24 mouse cellular contexts compared by ENCODE assay signal in the genomic region with DNA sequence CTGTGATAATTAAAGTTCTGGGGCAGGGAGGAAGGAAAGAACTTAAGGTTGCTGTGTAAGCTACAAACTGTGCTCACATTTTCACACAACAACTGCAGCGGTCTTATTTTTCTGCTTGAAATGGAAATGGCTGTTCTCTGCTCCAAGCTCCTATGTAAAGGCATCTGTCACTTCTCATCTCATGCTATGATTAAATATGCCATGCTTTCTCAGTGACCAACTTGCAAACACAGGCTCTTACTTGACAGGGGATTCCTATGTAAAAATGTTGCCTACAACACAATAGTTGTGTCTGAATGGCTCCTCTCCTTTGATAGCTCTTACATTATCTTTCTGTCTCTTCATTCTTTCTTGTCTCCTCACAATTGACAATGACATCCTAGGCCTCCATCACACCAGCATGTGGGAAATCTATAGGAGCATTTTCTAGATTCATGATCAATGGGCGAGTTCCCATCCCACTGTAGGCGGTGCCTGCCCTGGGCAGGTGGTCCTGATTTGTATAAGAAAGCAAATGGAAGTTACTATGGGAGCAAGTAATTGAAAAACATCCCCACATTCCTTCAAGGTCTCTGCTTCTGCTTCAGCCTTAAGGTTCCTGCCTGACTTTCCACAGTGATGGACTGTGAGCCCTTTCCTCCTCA. TPM values are rescaled to one million over a fixed set of nuclear protein-coding genes. Genes with fewer than 3 reads are reported as not detected.
A peak's percentile ranks its signal among the peaks of the same experiment; 100 is the strongest.
DNase-seq lines count a peak whose midpoint lies in the region; ATAC-seq and TF ChIP-seq lines count a peak whose summit lies in the region.
"Had no signal": no experiment of that assay in that cellular context is flagged by ENCODE, and none has a peak within 500 bp of the region (broad histone marks: within the 10 kb centered on the region; RNA-seq: fewer than 3 reads in every experiment).

No protein-coding gene starts in this region.

- 20% methylated on average over 3 of the region's 3 CpGs for WGBS in midbrain, embryonic 11.5 days
- 27% methylated on average over 3 of the region's 3 CpGs for WGBS in midbrain, embryonic 15.5 days
- WGBS in liver, embryonic 11.5 days = 50% methylated on average over 3 of the region's 3 CpGs

- H3K9ac ChIP-seq in ES-E14 (ENCODE audit: insufficient read depth, low read depth, low read length, poor library complexity, severe bottlenecking) = no peak overlapping the region
- no peak overlapping the region for H3K9ac ChIP-seq in midbrain, embryonic 11.5 days (ENCODE audit: low read length)
- H3K9ac ChIP-seq in midbrain, embryonic 15.5 days = no peak overlapping the region
- no peak overlapping the region for H3K9ac ChIP-seq in liver, embryonic 11.5 days (ENCODE audit: low read depth, low read length)
- H3K9ac ChIP-seq: embryonic facial prominence, embryonic 13.5 days; forebrain, embryonic 12.5 days; heart, embryonic 12.5 days; hindbrain, embryonic 14.5 days; intestine, embryonic 15.5 days had no signal

- peaks cover 0 to 2% of the 10 kb centered on the region in 2 experiments; a peak in 1 of 4 replicates for H3K4me1 ChIP-seq in ES-E14 (ENCODE audit: control insufficient read depth in 2 of 2, insufficient read depth in 2 of 2, low read length in 2 of 2, poor library complexity in 1 of 2)
- H3K4me1 ChIP-seq in midbrain, embryonic 11.5 days (ENCODE audit: control insufficient read depth, insufficient read depth, low read length) = 0 out of 2 replicates have a peak, but pooled peaks cover 4% of the 10 kb centered on the region
- peaks cover 6% of the 10 kb centered on the region; the same call in 1 of the 2 replicates for H3K4me1 ChIP-seq in midbrain, embryonic 15.5 days
- H3K4me1 ChIP-seq in liver, embryonic 11.5 days (replicated peaks; ENCODE audit: control insufficient read depth, insufficient read depth, low read length) = no peaks in the 10 kb centered on the region
- H3K4me1 ChIP-seq: embryonic facial prominence, embryonic 13.5 days; heart, embryonic 12.5 days; intestine, embryonic 15.5 days had no signal

- no peaks in the 10 kb centered on the region for H3K9me3 ChIP-seq in ES-E14 (ENCODE audit: control insufficient read depth, insufficient read depth, low read depth, low read length)
- H3K9me3 ChIP-seq in midbrain, embryonic 11.5 days (ENCODE audit: control insufficient read depth, low read length) = no peaks in the 10 kb centered on the region
- H3K9me3 ChIP-seq in midbrain, embryonic 15.5 days = no peaks in the 10 kb centered on the region
- H3K9me3 ChIP-seq in liver, embryonic 11.5 days (ENCODE audit: control insufficient read depth, low read length) = no peaks in the 10 kb centered on the region
- H3K9me3 ChIP-seq: embryonic facial prominence, embryonic 13.5 days; forebrain, embryonic 12.5 days; heart, embryonic 12.5 days; intestine, embryonic 15.5 days had no signal

- H3K36me3 ChIP-seq in ES-E14 (ENCODE audit: control insufficient read depth, insufficient read depth, low read length, poor library complexity, severe bottlenecking) = no peaks in the 10 kb centered on the region
- no peaks in the 10 kb centered on the region for H3K36me3 ChIP-seq in midbrain, embryonic 11.5 days (ENCODE audit: control insufficient read depth, insufficient read depth, low read length)
- H3K36me3 ChIP-seq in midbrain, embryonic 15.5 days (replicated peaks) = no peaks in the 10 kb centered on the region
- H3K36me3 ChIP-seq in liver, embryonic 11.5 days (ENCODE audit: control insufficient read depth, insufficient read depth, low read length) = no peaks in the 10 kb centered on the region
- H3K36me3 ChIP-seq: embryonic facial prominence, embryonic 13.5 days; forebrain, embryonic 12.5 days; heart, embryonic 12.5 days; intestine, embryonic 15.5 days had no signal

- peak overlapping the region; percentile 10; the same call in 1 of the 2 replicates for H3K27ac ChIP-seq in layer of hippocampus, adult 2 months
- no peak overlapping the region for H3K27ac ChIP-seq in ES-E14 (ENCODE audit: insufficient read depth, low read depth, low read length, poor library complexity, severe bottlenecking)
- no peak overlapping the region for H3K27ac ChIP-seq in midbrain, embryonic 11.5 days (ENCODE audit: low read depth, low read length)
- H3K27ac ChIP-seq in midbrain, embryonic 15.5 days = no peak overlapping the region
- H3K27ac ChIP-seq in liver, embryonic 11.5 days (ENCODE audit: low read depth, low read length) = no peak overlapping the region
- H3K27ac ChIP-seq: embryonic facial prominence, embryonic 13.5 days; forebrain, embryonic 12.5 days; hindbrain, embryonic 14.5 days; intestine, embryonic 15.5 days had no signal

- in situ Hi-C loops in ES-E14 (cut with MboI; ENCODE audit: low sequenced_read_pairs in 2 of 2, unreplicated experiment in 2 of 2) = no loop called here

- ATAC-seq in midbrain, embryonic 11.5 days (ENCODE audit: low FRiP score) = peak; percentile 94
- ATAC-seq in midbrain, embryonic 15.5 days (replicated peaks) = peak; percentile 39
- no peak for ATAC-seq in activated CD4-positive, CD25-positive, alpha-beta regulatory T cell, adult 4 months
- no peak for ATAC-seq in liver, embryonic 11.5 days (replicated peaks; ENCODE audit: low FRiP score)
- ATAC-seq: forebrain, embryonic 16.5 days; intestine, embryonic 15.5 days had no signal

- H3K27me3 ChIP-seq in midbrain, embryonic 11.5 days (ENCODE audit: control insufficient read depth, insufficient read depth, low read length) = no peaks in the 10 kb centered on the region
- H3K27me3 ChIP-seq in midbrain, embryonic 15.5 days (replicated peaks) = no peaks in the 10 kb centered on the region
- H3K27me3 ChIP-seq in liver, embryonic 11.5 days (replicated peaks; ENCODE audit: control insufficient read depth, insufficient read depth, low read length) = no peaks in the 10 kb centered on the region
- H3K27me3 ChIP-seq: CH12.LX; embryonic facial prominence, embryonic 13.5 days; forebrain, embryonic 12.5 days; heart, embryonic 12.5 days; intestine, embryonic 15.5 days had no signal

- H3K4me2 ChIP-seq in midbrain, embryonic 11.5 days = no peak overlapping the region
- no peak overlapping the region for H3K4me2 ChIP-seq in midbrain, embryonic 15.5 days
- no peak overlapping the region for H3K4me2 ChIP-seq in liver, embryonic 11.5 days
- H3K4me2 ChIP-seq: embryonic facial prominence, embryonic 13.5 days; forebrain, embryonic 12.5 days; heart, embryonic 12.5 days; hindbrain, embryonic 14.5 days; intestine, embryonic 15.5 days had no signal

- DNase-seq in layer of hippocampus, adult 2 months (ENCODE audit: low spot score in 2 of 2) = no peak
- no peak for DNase-seq in layer of hippocampus, adult 18-20 months (ENCODE audit: low spot score in 2 of 2)
- DNase-seq in ES-E14 (ENCODE audit: low read depth, low spot score) = peak; percentile 29
- peak; percentile 87 for DNase-seq in midbrain, embryonic 11.5 days (ENCODE audit: low spot score, missing footprints)
- DNase-seq in thymus, postnatal 36 days = no peak
- DNase-seq in liver, embryonic 11.5 days (ENCODE audit: low spot score) = no peak
- DNase-seq: adrenal gland, adult 8-10 months; adrenal gland, postnatal 36 days; cerebellum, adult 11 months; cerebellum, adult 8-10 months; cerebellum, postnatal 36 days; gastrocnemius, postnatal 14 days had no signal

- TF ChIP-seq CTCF in layer of hippocampus, adult 2 months (conservative IDR thresholded peaks at IDR 0.05) = no peak

- no peak overlapping the region for H3K4me3 ChIP-seq in layer of hippocampus, adult 2 months
- no peak overlapping the region for H3K4me3 ChIP-seq in ES-E14 (ENCODE audit: insufficient read depth in 1 of 2, low read depth in 1 of 2, low read length in 2 of 2, poor library complexity in 1 of 2, severe bottlenecking in 1 of 2)
- H3K4me3 ChIP-seq in midbrain, embryonic 11.5 days (ENCODE audit: low read depth, low read length) = no peak overlapping the region
- no peak overlapping the region for H3K4me3 ChIP-seq in midbrain, embryonic 15.5 days
- no peak overlapping the region for H3K4me3 ChIP-seq in liver, embryonic 11.5 days (ENCODE audit: low read depth, low read length)
- H3K4me3 ChIP-seq: embryonic facial prominence, embryonic 13.5 days; forebrain, embryonic 12.5 days; heart, embryonic 12.5 days; intestine, embryonic 15.5 days had no signal

TF ChIP-seq in ES-E14, 5 proteins besides CTCF, POLR2A, EP300 and RAD21:
- TF ChIP-seq HCFC1 (IDR thresholded peaks at IDR 0.05; ENCODE audit: borderline replicate concordance, insufficient read depth, low read length) (no peak), ZC3H11A (IDR thresholded peaks at IDR 0.05; ENCODE audit: borderline replicate concordance, low read depth, low read length) (no peak)

RNA-seq across cellular contexts. Expression of a gene that starts 34.2 kb away (rescaled TPM):
- total RNA-seq in layer of hippocampus, adult 2 months (2021) = 10 to 100 TPM; 60.3 to 61.7 TPM
- total RNA-seq in layer of hippocampus, adult 18-20 months (2021) = 10 to 100 TPM; 64.4 TPM
- 0.05 TPM in 1 of 2 replicates, not detected in the other for total RNA-seq in ES-E14 (2012; rRNA removed)
- polyA plus RNA-seq in midbrain, embryonic 11.5 days (2014; fragmentation: Nextera tagmentation; extraction: Ambion mirVana) = 4.2 and 5.0 TPM in 2 replicates
- polyA plus RNA-seq in midbrain, embryonic 15.5 days (2015; fragmentation: Nextera tagmentation; extraction: Ambion mirVana) = 55.6 and 56.2 TPM in 2 replicates
- not detected for polyA plus RNA-seq in activated CD4-positive, CD25-positive, alpha-beta regulatory T cell, adult 4 months (2017; shearing (Covaris generic))
- polyA plus RNA-seq in liver, embryonic 11.5 days (2014; fragmentation: Nextera tagmentation; extraction: Ambion mirVana) = 0.11 and 0.13 TPM in 2 replicates
- total RNA-seq: CH12.LX; heart, postnatal 25 days; MEL had no signal
- polyA plus RNA-seq: gonadal fat pad, adult 2 months had no signal

Comparison
In these comparisons a context has a peak if more than half of its experiments do, and no peak if none do; other contexts are left out.
1. DNase-seq: peak in ES-E14 (single experiment) and midbrain, embryonic 11.5 days (single experiment); none in layer of hippocampus, adult 2 months (0 of 2), layer of hippocampus, adult 18-20 months (0 of 2), thymus, postnatal 36 days (0 of 2) and liver, embryonic 11.5 days (single experiment).
2. ATAC-seq: peak in midbrain, embryonic 11.5 days (single experiment) and midbrain, embryonic 15.5 days (single experiment); none in activated CD4-positive, CD25-positive, alpha-beta regulatory T cell, adult 4 months (single experiment) and liver, embryonic 11.5 days (single experiment).